Mouse (Mus musculus) adipocyte (in vitro differentiated cells): ENCODE results near the gene Zc3h12d.
"Not testable (repeated sequence)": the region's sequence is repeated elsewhere in the genome, so short reads cannot be mapped to it uniquely, and the experiment has no call there.

Source experiments
- DNase-seq: peaks from one replicate; pipeline ENCODE4 v3.0.0-alpha.2; 2016; ENCODE audit warnings: low spot score

Gene Zc3h12d

GRCm38 (mm10) chr10:7870571-7871315, 38.5 kb downstream of the Zc3h12d start:
- peak; percentile 24 for DNase-seq

- DNase-seq, result peak; percentile 18
Observed at GRCm38 (mm10) chr10:7871381-7872020, 39.2 kb downstream of the Zc3h12d start.

GRCm38 (mm10) chr10:7874194-7874593, 41.9 kb downstream of the Zc3h12d start:
- no peak for DNase-seq

GRCm38 (mm10) chr10:7880283-7880682, 48.0 kb downstream of the Zc3h12d start:
- DNase-seq, result not testable (repeated sequence)

GRCm38 (mm10) chr10:7881971-7882370, 49.7 kb downstream of the Zc3h12d start:
- DNase-seq, result no peak

GRCm38 (mm10) chr10:7883524-7883923, 51.3 kb downstream of the Zc3h12d start:
- DNase-seq, result peak; percentile 86

- DNase-seq, result no peak
Observed at GRCm38 (mm10) chr10:7888256-7888868, 56.1 kb downstream of the Zc3h12d start.

GRCm38 (mm10) chr10:7900719-7901627, 68.7 kb downstream of the Zc3h12d start:
- DNase-seq, result no peak

GRCm38 (mm10) chr10:7904157-7904556, 71.9 kb downstream of the Zc3h12d start:
- no peak for DNase-seq

GRCm38 (mm10) chr10:7907151-7907550, 74.9 kb downstream of the Zc3h12d start:
- DNase-seq, result no peak

- DNase-seq, result no peak
Observed at GRCm38 (mm10) chr10:7911268-7911667, 79.0 kb downstream of the Zc3h12d start.
